Mouse (Mus musculus) G1E (cell line): Measurements from ENCODE around the gene Sfxn5. TPM values are rescaled to one million over a fixed set of nuclear protein-coding genes. Genes with fewer than 3 reads are reported as not detected.

ENCODE experiments used
- ATAC-seq: 2 replicates; pipeline ENCODE4 v1.8.0; 2016; ENCODE audit warnings: mild to moderate bottlenecking; ENCODE audit not compliant: insufficient number of reproducible peaks, poor library complexity, low FRiP score, severe bottlenecking; ENCODE audit errors: extremely low read depth
- DNase-seq: peaks from one replicate; pipeline ENCODE4 v3.0.0; 2012; ENCODE audit warnings: low spot score
- H3K27me3 ChIP-seq: 2 replicates; pipeline ENCODE4 v1.6.1; 2012; ENCODE audit warnings: mild to moderate bottlenecking, low read length, inconsistent platforms; ENCODE audit not compliant: insufficient read depth
- H3K36me3 ChIP-seq: replicated peaks from 2 replicates; pipeline ENCODE3; 2012; ENCODE audit warnings: mild to moderate bottlenecking, inconsistent platforms
- H3K4me1 ChIP-seq: 2 replicates; pipeline ENCODE4 v1.6.1; 2012; ENCODE audit warnings: low read depth, low read length, inconsistent platforms, mixed read lengths; ENCODE audit not compliant: insufficient read depth
- H3K4me3 ChIP-seq: 2 replicates; pipeline ENCODE4 v1.5.1; 2012; ENCODE audit warnings: low read depth, mild to moderate bottlenecking, inconsistent platforms, low read length, moderate library complexity, mixed read lengths
- H3K9me3 ChIP-seq: replicated peaks from 2 replicates; pipeline ENCODE4 v1.6.1; 2012; ENCODE audit warnings: inconsistent platforms
- CTCF ChIP-seq: IDR thresholded peaks from 2 replicates; pipeline ENCODE4 v1.5.1; 2012; ENCODE audit warnings: low read depth, low read length, inconsistent platforms, mixed read lengths
- GATA1 ChIP-seq: IDR thresholded peaks from 2 replicates; pipeline ENCODE4 v1.6.1; 2012; ENCODE audit warnings: borderline replicate concordance, low read length, inconsistent platforms, mixed read lengths
- GATA2 ChIP-seq: IDR thresholded peaks from 2 replicates; pipeline ENCODE4 v1.6.1; 2012; ENCODE audit warnings: low read depth, low read length, inconsistent platforms, borderline replicate concordance
- POLR2AphosphoS5 ChIP-seq: IDR thresholded peaks from 2 replicates; pipeline ENCODE4 v1.6.1; 2012; ENCODE audit warnings: low read depth, low read length, inconsistent platforms; ENCODE audit not compliant: insufficient replicate concordance
- TAL1 ChIP-seq: conservative IDR thresholded peaks from 2 replicates; pipeline ENCODE4 v1.6.1; 2012; ENCODE audit warnings: low read depth, low read length, inconsistent platforms, mixed read lengths
- polyA plus RNA-seq: library from polyadenylated mRNA; stranded (reverse); fragments of >175 nt; gene quantifications from 2 replicates; pipeline ENCODE4 v1.2.3, GENCODE M21; 2012
- total RNA-seq, 2 experiments: library from RNA; stranded (forward) in 1 of 2; stranded (reverse) in 1 of 2; fragments of 200-1000 nt in 1 of 2; fragments of >200 nt in 1 of 2; fragmentation: Nextera tagmentation in 1 of 2; gene quantifications; 2 replicates each; pipeline ENCODE4 v1.2.3; 2014 to 2017

Gene Sfxn5
- not detected in 2 replicates for total RNA-seq (2014; fragmentation: Nextera tagmentation)
- total RNA-seq (2017), result 0.12 and 0.38 TPM in 2 replicates
- polyA plus RNA-seq, result 0.04 TPM in 1 of 2 replicates, not detected in the other

- TF ChIP-seq GATA1 (no peak), TAL1 (no peak), GATA2 (no peak), POLR2AphosphoS5 (no peak), CTCF (no peak)
- H3K4me3 ChIP-seq, result peak within 1 kb of the TSS; percentile 47; the same call in 1 of the 2 replicates
- DNase-seq (no peak), ATAC-seq (no peak)
- H3K4me1 ChIP-seq, result 0 out of 2 replicates have a peak, but pooled peaks cover 6% of the 10 kb centered on the region
- H3K27me3 ChIP-seq, result peaks cover 32% of the 10 kb centered on the region
- H3K9me3 ChIP-seq, result no peaks in the 10 kb centered on the region
- H3K36me3 ChIP-seq, result no peaks in the 10 kb centered on the region
These were observed at the start of gene Sfxn5 for GRCm38 (mm10) chr6:85333000-85333669. TSS of gene Sfxn5 (minus strand) at chr6:85333422.

- peaks cover 11% of the 10 kb centered on the region; the same call in 1 of the 2 replicates for H3K27me3 ChIP-seq
- no peak for DNase-seq
These were observed 49.6 kb upstream of the Sfxn5 start for GRCm38 (mm10) chr6:85382791-85383190.

GRCm38 (mm10) chr6:85381648-85382020 is 48.4 kb upstream of the Sfxn5 start:
- Histone ChIP-seq H3K27me3 (peaks cover 6% of the 10 kb centered on the region; the same call in 1 of the 2 replicates), H3K4me1 (peaks cover 4% of the 10 kb centered on the region; the same call in 1 of the 2 replicates), H3K4me3 (no peak overlapping the region), H3K9me3 (no peaks in the 10 kb centered on the region), H3K36me3 (no peaks in the 10 kb centered on the region)
- ATAC-seq, result no peak
- TF ChIP-seq GATA1 (no peak), TAL1 (no peak), GATA2 (no peak), POLR2AphosphoS5 (no peak), CTCF (no peak)
- no peak for DNase-seq

More at GRCm38 (mm10) chr6:85382791-85383190, 49.6 kb upstream of the Sfxn5 start:
- H3K9me3 ChIP-seq, result no peaks in the 10 kb centered on the region
- no peaks in the 10 kb centered on the region for H3K36me3 ChIP-seq
- no peak for ATAC-seq
- H3K4me3 ChIP-seq, result no peak overlapping the region
- H3K4me1 ChIP-seq, result peaks cover 4% of the 10 kb centered on the region; the same call in 1 of the 2 replicates
- no peak for TF ChIP-seq GATA2
- no peak for TF ChIP-seq CTCF
- no peak for TF ChIP-seq POLR2AphosphoS5

GRCm38 (mm10) chr6:85380901-85381647 is 47.9 kb upstream of the Sfxn5 start:
- DNase-seq (no peak), ATAC-seq (no peak)
- TF ChIP-seq POLR2AphosphoS5 (no peak), CTCF (no peak), GATA2 (no peak), GATA1 (no peak), TAL1 (no peak)
- H3K27me3 ChIP-seq, result 0 out of 2 replicates have a peak, but pooled peaks cover 2% of the 10 kb centered on the region
- H3K4me3 ChIP-seq, result no peak overlapping the region
- no peaks in the 10 kb centered on the region for H3K36me3 ChIP-seq
- H3K9me3 ChIP-seq, result no peaks in the 10 kb centered on the region
- H3K4me1 ChIP-seq, result peaks cover 4% of the 10 kb centered on the region; the same call in 1 of the 2 replicates

GRCm38 (mm10) chr6:85380201-85380900 is 47.1 kb upstream of the Sfxn5 start:
- no peaks in the 10 kb centered on the region for H3K9me3 ChIP-seq
- no peak for ATAC-seq
- 0 out of 2 replicates have a peak, but pooled peaks cover 2% of the 10 kb centered on the region for H3K27me3 ChIP-seq
- no peak overlapping the region for H3K4me3 ChIP-seq
- DNase-seq, result no peak
- H3K36me3 ChIP-seq, result no peaks in the 10 kb centered on the region
- peaks cover 4% of the 10 kb centered on the region; the same call in 1 of the 2 replicates for H3K4me1 ChIP-seq
- TF ChIP-seq TAL1, result no peak
- no peak for TF ChIP-seq CTCF
- no peak for TF ChIP-seq GATA1
- TF ChIP-seq GATA2, result no peak
- TF ChIP-seq POLR2AphosphoS5, result no peak

- H3K9me3 ChIP-seq, result no peaks in the 10 kb centered on the region
- H3K4me1 ChIP-seq, result peaks cover 15% of the 10 kb centered on the region
- DNase-seq (no peak), ATAC-seq (no peak)
- H3K4me3 ChIP-seq, result no peak overlapping the region
- no peaks in the 10 kb centered on the region for H3K36me3 ChIP-seq
- TF ChIP-seq GATA2 (no peak), GATA1 (no peak), TAL1 (no peak)
- H3K27me3 ChIP-seq, result peaks cover 9% of the 10 kb centered on the region
These were observed 45.4 kb upstream of the Sfxn5 start for GRCm38 (mm10) chr6:85378629-85379028.
